Mouse (Mus musculus): Measurements from ENCODE around the gene Atp2a2. TPM values are rescaled to one million over a fixed set of nuclear protein-coding genes. Genes with fewer than 3 reads are reported as not detected.

The Atp2a2 gene
- polyA plus RNA-seq, 1 experiment from 2014 or later, result 36.7 TPM

DNA sequence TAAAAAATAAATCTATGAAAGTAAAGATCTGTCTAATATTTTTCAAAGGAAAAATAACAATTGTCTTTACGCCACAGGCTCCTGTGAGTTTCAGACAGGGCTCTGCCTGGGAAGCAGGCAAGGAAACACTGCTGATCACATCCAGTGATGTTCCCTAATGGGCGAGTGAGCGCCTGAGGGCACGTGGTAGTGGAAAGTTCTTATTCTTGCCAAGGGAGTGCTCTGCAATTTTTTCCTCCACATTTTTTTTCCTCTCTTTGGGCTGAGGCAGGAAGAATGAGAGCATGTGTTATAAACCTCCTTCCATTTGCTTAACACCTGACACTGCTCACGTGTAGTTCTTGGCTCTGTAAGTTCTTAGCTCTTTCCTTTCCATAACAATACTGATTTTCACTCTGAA, 20.2 kb downstream of the Atp2a2 start:
- Histone ChIP-seq H3K9me3 (ENCODE audit: control insufficient read depth, low read length) (no peaks in the 10 kb centered on the region), H3K9ac (ENCODE audit: low read length) (no peak overlapping the region), H3K27ac (replicated peaks; ENCODE audit: low read depth, low read length) (no peak overlapping the region), H3K27me3 (ENCODE audit: control insufficient read depth, insufficient read depth, low read length) (no peaks in the 10 kb centered on the region), H3K4me3 (ENCODE audit: low read depth, low read length) (no peak overlapping the region), H3K4me2 (ENCODE audit: low read depth, severe bottlenecking) (no peak overlapping the region), H3K36me3 (ENCODE audit: control insufficient read depth, insufficient read depth, low read length) (peaks cover 12% of the 10 kb centered on the region; the same call in 1 of the 2 replicates), H3K4me1 (ENCODE audit: control insufficient read depth, insufficient read depth, low read length) (no peaks in the 10 kb centered on the region)
- WGBS, result 82% methylated on average over 5 of the region's 5 CpGs
- DNase-seq (ENCODE audit: low spot score), result no peak
- no peak for ATAC-seq (ENCODE audit: insufficient number of reproducible peaks, low FRiP score, low TSS enrichment, low read depth)

DNA sequence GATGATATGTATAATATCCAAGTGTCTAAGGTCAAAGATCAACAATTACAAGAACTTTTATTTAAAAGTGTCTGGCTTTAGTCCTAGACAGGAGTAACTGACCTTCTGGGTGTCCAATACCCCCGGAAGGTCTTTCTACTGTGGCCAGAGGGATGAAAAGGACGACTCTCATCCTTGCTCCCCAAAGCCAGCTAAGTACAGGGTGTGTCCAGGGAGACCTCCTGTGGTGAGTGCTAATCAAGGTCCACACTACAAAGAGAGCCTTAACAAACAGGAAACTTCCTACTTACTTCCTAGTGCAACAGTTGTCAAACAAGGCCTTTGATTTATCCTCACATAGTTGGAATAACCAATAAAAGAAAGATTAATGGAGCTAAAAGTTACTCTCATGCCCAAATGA, 22.9 kb downstream of the Atp2a2 start:
- ATAC-seq (ENCODE audit: insufficient number of reproducible peaks, low FRiP score, low TSS enrichment, low read depth) (no peak), DNase-seq (ENCODE audit: low spot score) (no peak)
- H3K4me3 ChIP-seq (ENCODE audit: low read depth, low read length), result no peak overlapping the region
- WGBS, result 59% methylated on average over 2 of the region's 2 CpGs
- no peaks in the 10 kb centered on the region for H3K27me3 ChIP-seq (ENCODE audit: control insufficient read depth, insufficient read depth, low read length)
- no peaks in the 10 kb centered on the region for H3K4me1 ChIP-seq (ENCODE audit: control insufficient read depth, insufficient read depth, low read length)
- H3K9me3 ChIP-seq (ENCODE audit: control insufficient read depth, low read length), result no peaks in the 10 kb centered on the region
- peaks cover 13% of the 10 kb centered on the region; the same call in 1 of the 2 replicates for H3K36me3 ChIP-seq (ENCODE audit: control insufficient read depth, insufficient read depth, low read length)
- H3K9ac ChIP-seq (ENCODE audit: low read length), result no peak overlapping the region
- no peak overlapping the region for H3K4me2 ChIP-seq (ENCODE audit: low read depth, severe bottlenecking)
- no peak overlapping the region for H3K27ac ChIP-seq (replicated peaks; ENCODE audit: low read depth, low read length)

DNA sequence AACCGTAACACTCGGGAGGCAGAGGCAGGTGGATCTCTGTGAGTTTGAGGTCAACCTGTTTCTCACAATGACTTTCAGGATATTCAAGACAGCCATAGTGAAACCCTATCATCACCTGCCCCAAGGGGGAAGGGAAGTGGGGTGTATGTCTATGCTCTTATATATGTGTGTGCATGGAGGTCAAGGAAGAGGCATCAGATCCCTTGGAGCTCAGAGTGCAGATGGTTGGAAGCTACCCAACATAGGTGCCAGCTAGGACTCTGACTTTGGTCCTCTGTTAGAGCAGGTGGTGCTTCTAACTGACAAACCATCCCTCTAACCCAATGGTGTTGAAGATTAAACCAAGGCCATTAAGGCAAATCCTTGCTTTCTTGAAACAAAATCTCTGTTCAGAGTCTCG, 24.5 kb downstream of the Atp2a2 start:
- peaks cover 10% of the 10 kb centered on the region; the same call in 1 of the 2 replicates for H3K36me3 ChIP-seq (ENCODE audit: control insufficient read depth, insufficient read depth, low read length)
- H3K4me2 ChIP-seq (ENCODE audit: low read depth, severe bottlenecking), result no peak overlapping the region
- no peaks in the 10 kb centered on the region for H3K9me3 ChIP-seq (ENCODE audit: control insufficient read depth, low read length)
- no peak overlapping the region for H3K4me3 ChIP-seq (ENCODE audit: low read depth, low read length)
- H3K27ac ChIP-seq (replicated peaks; ENCODE audit: low read depth, low read length), result no peak overlapping the region
- ATAC-seq (ENCODE audit: insufficient number of reproducible peaks, low FRiP score, low TSS enrichment, low read depth), result no peak
- no peak for DNase-seq (ENCODE audit: low spot score)
- no peaks in the 10 kb centered on the region for H3K27me3 ChIP-seq (ENCODE audit: control insufficient read depth, insufficient read depth, low read length)
- H3K4me1 ChIP-seq (ENCODE audit: control insufficient read depth, insufficient read depth, low read length), result no peaks in the 10 kb centered on the region
- 95% methylated on average over 3 of the region's 3 CpGs for WGBS
- H3K9ac ChIP-seq (ENCODE audit: low read length), result no peak overlapping the region

DNA sequence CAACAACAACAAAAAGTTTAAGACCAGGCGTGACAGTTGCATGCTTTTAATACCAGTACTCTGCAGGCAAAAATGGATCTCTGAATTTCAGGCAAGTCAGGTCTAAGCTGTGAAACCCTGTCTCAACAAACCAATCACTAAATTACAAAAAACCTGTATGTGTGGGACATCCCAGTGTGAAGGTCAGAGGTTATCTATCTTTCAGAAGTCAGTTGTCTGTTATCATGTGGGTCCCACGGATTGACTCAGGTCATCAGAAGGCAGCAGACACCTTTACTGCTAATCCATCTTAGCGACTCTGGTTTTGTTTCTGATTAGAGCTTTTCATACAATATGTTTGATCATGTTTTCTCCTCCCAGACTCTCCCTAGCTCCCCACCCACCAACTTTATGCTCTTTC, 25.9 kb downstream of the Atp2a2 start:
- 72% methylated on average over 3 of the region's 3 CpGs for WGBS
- no peak for ATAC-seq (ENCODE audit: insufficient number of reproducible peaks, low FRiP score, low TSS enrichment, low read depth)
- Histone ChIP-seq H3K27ac (replicated peaks; ENCODE audit: low read depth, low read length) (no peak overlapping the region), H3K36me3 (ENCODE audit: control insufficient read depth, insufficient read depth, low read length) (peaks cover 19% of the 10 kb centered on the region), H3K4me3 (ENCODE audit: low read depth, low read length) (no peak overlapping the region), H3K4me1 (ENCODE audit: control insufficient read depth, insufficient read depth, low read length) (no peaks in the 10 kb centered on the region), H3K27me3 (ENCODE audit: control insufficient read depth, insufficient read depth, low read length) (no peaks in the 10 kb centered on the region), H3K9me3 (ENCODE audit: control insufficient read depth, low read length) (no peaks in the 10 kb centered on the region), H3K9ac (ENCODE audit: low read length) (no peak overlapping the region), H3K4me2 (ENCODE audit: low read depth, severe bottlenecking) (no peak overlapping the region)
- no peak for DNase-seq (ENCODE audit: low spot score)

GRCm38 (mm10) chr5:122474643-122475363, 27.2 kb downstream of the Atp2a2 start:
- Histone ChIP-seq H3K4me1 (ENCODE audit: control insufficient read depth, insufficient read depth, low read length) (no peaks in the 10 kb centered on the region), H3K36me3 (ENCODE audit: control insufficient read depth, insufficient read depth, low read length) (peaks cover 25% of the 10 kb centered on the region), H3K4me2 (ENCODE audit: low read depth, severe bottlenecking) (no peak overlapping the region), H3K9me3 (ENCODE audit: control insufficient read depth, low read length) (no peaks in the 10 kb centered on the region), H3K9ac (ENCODE audit: low read length) (no peak overlapping the region), H3K27ac (replicated peaks; ENCODE audit: low read depth, low read length) (no peak overlapping the region), H3K4me3 (ENCODE audit: low read depth, low read length) (no peak overlapping the region), H3K27me3 (ENCODE audit: control insufficient read depth, insufficient read depth, low read length) (no peaks in the 10 kb centered on the region)
- DNase-seq (ENCODE audit: low spot score), result no peak
- 88% methylated on average over 4 of the region's 4 CpGs for WGBS
- ATAC-seq (ENCODE audit: insufficient number of reproducible peaks, low FRiP score, low TSS enrichment, low read depth), result no peak

GRCm38 (mm10) chr5:122471658-122472057, 30.4 kb downstream of the Atp2a2 start:
- Histone ChIP-seq H3K4me2 (ENCODE audit: low read depth, severe bottlenecking) (no peak overlapping the region), H3K4me1 (ENCODE audit: control insufficient read depth, insufficient read depth, low read length) (no peaks in the 10 kb centered on the region), H3K4me3 (ENCODE audit: low read depth, low read length) (no peak overlapping the region), H3K27ac (replicated peaks; ENCODE audit: low read depth, low read length) (no peak overlapping the region), H3K36me3 (ENCODE audit: control insufficient read depth, insufficient read depth, low read length) (peaks cover 49% of the 10 kb centered on the region), H3K9me3 (ENCODE audit: control insufficient read depth, low read length) (no peaks in the 10 kb centered on the region), H3K9ac (ENCODE audit: low read length) (no peak overlapping the region), H3K27me3 (ENCODE audit: control insufficient read depth, insufficient read depth, low read length) (no peaks in the 10 kb centered on the region)
- 84% methylated on average over 5 of the region's 5 CpGs for WGBS
- no peak for DNase-seq (ENCODE audit: low spot score)
- no peak for ATAC-seq (ENCODE audit: insufficient number of reproducible peaks, low FRiP score, low TSS enrichment, low read depth)

DNA sequence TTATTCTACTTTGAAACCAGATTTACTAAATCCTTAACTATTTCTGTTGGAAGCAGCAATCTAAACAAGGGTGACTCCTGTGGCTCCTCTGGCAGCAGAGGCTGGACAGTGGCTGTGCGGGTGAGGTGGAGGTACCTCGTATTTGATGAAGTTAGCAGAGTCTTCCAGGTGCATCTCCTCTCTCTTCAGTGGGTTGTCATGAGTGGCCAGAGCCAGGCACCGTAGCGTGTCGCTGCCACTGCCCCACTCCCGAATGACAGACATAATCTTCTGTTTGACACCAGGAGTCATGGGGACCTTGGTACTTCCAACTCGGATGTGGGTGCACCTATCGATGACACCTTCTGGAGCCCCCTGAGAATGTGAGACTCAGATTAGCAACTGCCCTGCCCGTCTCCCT, 40.6 kb downstream of the Atp2a2 start:
- Histone ChIP-seq H3K27me3 (ENCODE audit: control insufficient read depth, insufficient read depth, low read length) (no peaks in the 10 kb centered on the region), H3K27ac (replicated peaks; ENCODE audit: low read depth, low read length) (no peak overlapping the region), H3K36me3 (ENCODE audit: control insufficient read depth, insufficient read depth, low read length) (peaks cover 59% of the 10 kb centered on the region), H3K4me2 (ENCODE audit: low read depth, severe bottlenecking) (no peak overlapping the region), H3K9me3 (ENCODE audit: control insufficient read depth, low read length) (no peaks in the 10 kb centered on the region), H3K4me3 (ENCODE audit: low read depth, low read length) (no peak overlapping the region), H3K9ac (ENCODE audit: low read length) (no peak overlapping the region), H3K4me1 (ENCODE audit: control insufficient read depth, insufficient read depth, low read length) (no peaks in the 10 kb centered on the region)
- 95% methylated on average over 9 of the region's 9 CpGs for WGBS
- ATAC-seq (ENCODE audit: insufficient number of reproducible peaks, low FRiP score, low TSS enrichment, low read depth), result no peak
- no peak for DNase-seq (ENCODE audit: low spot score)

DNA sequence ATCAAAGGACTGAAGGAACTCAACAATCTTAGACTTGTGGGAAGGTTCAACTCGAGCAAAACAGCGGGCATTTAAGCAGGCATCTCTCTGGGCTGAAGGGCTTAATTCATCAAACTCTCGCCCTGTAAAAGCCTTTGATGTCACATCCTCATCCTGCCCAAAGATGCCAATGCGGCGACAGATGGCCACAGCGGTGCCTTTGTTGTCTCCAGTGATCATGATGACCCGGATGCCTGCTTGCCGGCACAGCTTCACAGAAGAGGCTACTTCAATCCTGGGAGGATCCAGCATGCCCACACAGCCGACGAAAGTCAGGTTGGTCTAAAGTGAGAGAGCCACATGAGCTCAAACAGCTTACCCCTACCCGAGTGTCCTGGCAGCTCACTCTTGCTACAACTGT, 41.4 kb downstream of the Atp2a2 start:
- DNase-seq (ENCODE audit: low spot score) (no peak), ATAC-seq (ENCODE audit: insufficient number of reproducible peaks, low FRiP score, low TSS enrichment, low read depth) (no peak)
- H3K9ac ChIP-seq (ENCODE audit: low read length), result no peak overlapping the region
- no peaks in the 10 kb centered on the region for H3K27me3 ChIP-seq (ENCODE audit: control insufficient read depth, insufficient read depth, low read length)
- 77% methylated on average over 11 of the region's 11 CpGs for WGBS
- no peak overlapping the region for H3K4me2 ChIP-seq (ENCODE audit: low read depth, severe bottlenecking)
- H3K9me3 ChIP-seq (ENCODE audit: control insufficient read depth, low read length), result no peaks in the 10 kb centered on the region
- H3K4me1 ChIP-seq (ENCODE audit: control insufficient read depth, insufficient read depth, low read length), result no peaks in the 10 kb centered on the region
- H3K27ac ChIP-seq (replicated peaks; ENCODE audit: low read depth, low read length), result no peak overlapping the region
- H3K4me3 ChIP-seq (ENCODE audit: low read depth, low read length), result no peak overlapping the region
- peaks cover 55% of the 10 kb centered on the region for H3K36me3 ChIP-seq (ENCODE audit: control insufficient read depth, insufficient read depth, low read length)

DNA sequence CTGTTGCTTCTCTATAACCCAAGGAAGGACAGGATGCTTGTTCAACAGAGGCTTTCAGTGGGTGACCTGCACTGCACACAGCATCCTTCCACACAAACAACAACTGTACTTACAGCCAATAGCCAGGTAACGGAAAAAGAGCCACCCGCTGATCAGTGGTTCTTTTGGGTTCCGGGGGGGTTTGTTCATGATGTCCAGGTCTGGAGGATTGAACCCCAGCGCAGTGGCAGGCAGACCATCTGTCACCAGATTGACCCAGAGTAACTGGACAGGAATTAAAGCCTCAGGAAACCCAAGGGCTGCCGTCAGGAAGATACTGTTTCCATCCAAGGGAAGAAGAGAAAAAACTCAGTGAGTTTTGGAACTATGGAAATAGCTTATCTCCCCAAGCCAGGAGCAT, 42.7 kb downstream of the Atp2a2 start:
- Histone ChIP-seq H3K36me3 (ENCODE audit: control insufficient read depth, insufficient read depth, low read length) (peaks cover 64% of the 10 kb centered on the region), H3K4me3 (ENCODE audit: low read depth, low read length) (no peak overlapping the region), H3K27me3 (ENCODE audit: control insufficient read depth, insufficient read depth, low read length) (no peaks in the 10 kb centered on the region), H3K4me2 (ENCODE audit: low read depth, severe bottlenecking) (no peak overlapping the region), H3K27ac (replicated peaks; ENCODE audit: low read depth, low read length) (no peak overlapping the region), H3K4me1 (ENCODE audit: control insufficient read depth, insufficient read depth, low read length) (no peaks in the 10 kb centered on the region), H3K9me3 (ENCODE audit: control insufficient read depth, low read length) (no peaks in the 10 kb centered on the region), H3K9ac (ENCODE audit: low read length) (no peak overlapping the region)
- no peak for ATAC-seq (ENCODE audit: insufficient number of reproducible peaks, low FRiP score, low TSS enrichment, low read depth)
- DNase-seq (ENCODE audit: low spot score), result no peak
- WGBS, result 95% methylated on average over 5 of the region's 5 CpGs

Data from limb, embryonic 11.5 days (tissue).